Mouse (Mus musculus) forebrain, embryonic 16.5 days (tissue): ENCODE measurements around the gene Klhl32. TPM values are rescaled to one million over a fixed set of nuclear protein-coding genes. Genes with fewer than 3 reads are reported as not detected.

Source experiments
- ATAC-seq: fragments of 200-750 bp; cut with Nextera tagmentation; 2 replicates; pipeline ENCODE4 v1.8.0; 2017; ENCODE audit warnings: mild to moderate bottlenecking, moderate library complexity
- H3K27ac ChIP-seq: fragments of 300-500 bp; sonication (generic); 2 replicates; pipeline ENCODE4 v1.5.1; 2014; ENCODE audit warnings: low read length, control low read depth
- H3K27me3 ChIP-seq: fragments of 300-500 bp; sonication (generic); replicated peaks from 2 replicates; pipeline ENCODE4 v1.6.1; 2014; ENCODE audit warnings: low read length; ENCODE audit not compliant: control insufficient read depth, insufficient read depth
- H3K36me3 ChIP-seq: fragments of 300-500 bp; sonication (generic); 2 replicates; pipeline ENCODE4 v1.6.1; 2014; ENCODE audit not compliant: control insufficient read depth, insufficient read depth
- H3K4me1 ChIP-seq: fragments of 300-500 bp; sonication (generic); replicated peaks from 2 replicates; pipeline ENCODE4 v1.6.1; 2014; ENCODE audit warnings: low read length; ENCODE audit not compliant: control insufficient read depth, insufficient read depth
- H3K4me2 ChIP-seq: fragments of 300-500 bp; sonication (generic); 2 replicates; pipeline ENCODE4 v1.6.1; 2014; ENCODE audit warnings: mild to moderate bottlenecking, low read length, control low read depth
- H3K4me3 ChIP-seq: fragments of 300-500 bp; sonication (generic); replicated peaks from 2 replicates; pipeline ENCODE4 v1.5.1; 2014; ENCODE audit warnings: mild to moderate bottlenecking, low read length, control low read depth
- H3K9ac ChIP-seq: fragments of 300-500 bp; sonication (generic); replicated peaks from 2 replicates; pipeline ENCODE4 v1.6.1; 2014; ENCODE audit warnings: low read depth, low read length, control low read depth
- H3K9me3 ChIP-seq: fragments of 300-500 bp; sonication (generic); 2 replicates; pipeline ENCODE4 v1.6.1; 2016; ENCODE audit warnings: low read length; ENCODE audit not compliant: control insufficient read depth
- WGBS: fragments of 180-500 bp; shearing (Covaris S2); extraction: QIAGEN DNeasy Blood & Tissue Kit; methylation state at CpG from one replicate; pipeline ENCODE4 v1.1.7; 2014; 5-methylcytosine and 5-hydroxymethylcytosine counted together
- polyA plus RNA-seq: library from polyadenylated mRNA; unstranded; fragments of >200 nt; fragmentation: Nextera tagmentation; extraction: Ambion mirVana; gene quantifications from 2 replicates; pipeline ENCODE4 v1.2.1, GENCODE M21; 2015

Klhl32 gene
- polyA plus RNA-seq, 1 experiment from 2014 or later, result 26.4 TPM

DNA sequence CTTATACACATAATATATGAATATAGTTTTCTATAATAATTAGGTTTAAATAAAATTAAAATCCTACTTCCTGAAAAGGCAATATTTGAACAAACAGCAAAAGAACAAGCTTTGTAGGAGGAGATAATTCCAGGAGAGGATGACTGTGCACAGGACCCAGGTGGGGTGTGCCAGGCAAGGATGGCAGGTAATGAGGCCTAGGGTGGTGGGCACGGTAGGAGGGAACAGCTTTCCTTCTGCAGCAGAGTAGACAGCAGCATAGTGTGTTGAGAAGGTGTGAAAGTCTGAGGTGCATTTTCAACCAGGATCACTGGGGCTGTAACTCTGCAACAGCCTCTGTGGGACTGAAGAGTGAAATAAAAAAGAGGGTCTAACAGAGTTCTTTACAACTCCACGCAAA, 85.0 kb downstream of the Klhl32 start:
- ATAC-seq, result no peak
- Histone ChIP-seq H3K36me3 (no peaks in the 10 kb centered on the region), H3K4me3 (no peak overlapping the region), H3K4me2 (no peak overlapping the region), H3K9me3 (no peaks in the 10 kb centered on the region), H3K27ac (no peak overlapping the region), H3K4me1 (peaks cover 3% of the 10 kb centered on the region; the same call in 1 of the 2 replicates), H3K27me3 (no peaks in the 10 kb centered on the region), H3K9ac (no peak overlapping the region)
- WGBS, result 82% methylated on average over 2 of the region's 2 CpGs

DNA sequence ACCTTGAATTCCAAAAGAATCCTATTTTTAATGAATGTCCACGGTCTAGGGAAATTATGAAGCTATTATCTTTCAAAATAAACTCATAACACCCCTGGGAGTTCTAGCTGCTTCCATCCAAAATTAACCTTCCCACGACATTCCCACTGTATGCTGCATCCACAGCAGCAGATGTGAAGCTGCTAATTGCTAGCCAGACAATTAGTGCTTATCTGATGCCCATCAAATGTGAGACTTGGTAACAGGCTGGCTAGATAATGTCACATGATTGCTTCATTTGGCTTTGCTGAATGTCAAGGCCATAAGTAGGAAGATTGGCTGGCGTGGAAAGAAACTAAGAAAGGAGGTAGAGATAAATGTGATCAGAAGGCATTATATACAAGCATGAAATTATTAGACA, 85.5 kb downstream of the Klhl32 start:
- Histone ChIP-seq H3K27ac (no peak overlapping the region), H3K4me1 (peaks cover 3% of the 10 kb centered on the region; the same call in 1 of the 2 replicates), H3K36me3 (no peaks in the 10 kb centered on the region), H3K9me3 (no peaks in the 10 kb centered on the region), H3K9ac (no peak overlapping the region), H3K4me2 (no peak overlapping the region), H3K4me3 (no peak overlapping the region), H3K27me3 (no peaks in the 10 kb centered on the region)
- WGBS, result 42% methylated on average over 3 of the region's 3 CpGs
- ATAC-seq, result peak; percentile 75

DNA sequence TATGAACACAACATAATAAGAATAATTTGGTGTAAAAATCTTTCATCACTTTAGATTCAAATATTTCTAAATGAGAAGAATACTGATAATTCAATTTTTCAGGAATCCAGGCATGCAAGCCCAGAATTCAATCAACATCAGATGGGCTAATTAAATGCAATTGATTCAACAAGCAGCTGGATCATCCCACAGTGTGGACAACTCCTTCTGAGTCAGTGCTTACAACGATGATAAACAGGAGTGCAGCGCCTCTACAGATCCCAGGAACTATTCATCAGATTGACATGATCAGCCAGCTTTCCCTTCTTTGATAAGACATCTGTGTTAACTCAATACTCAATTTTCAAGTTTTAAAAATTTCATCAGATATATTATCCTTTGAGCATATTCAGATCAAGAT, 86.4 kb downstream of the Klhl32 start:
- peak; percentile 45; the same call in 1 of the 2 replicates for ATAC-seq
- Histone ChIP-seq H3K27me3 (no peaks in the 10 kb centered on the region), H3K4me1 (peaks cover 3% of the 10 kb centered on the region; the same call in 1 of the 2 replicates), H3K4me2 (no peak overlapping the region), H3K4me3 (no peak overlapping the region), H3K27ac (no peak overlapping the region), H3K36me3 (no peaks in the 10 kb centered on the region), H3K9ac (no peak overlapping the region), H3K9me3 (no peaks in the 10 kb centered on the region)
- WGBS, result 72% methylated on average over 2 of the region's 2 CpGs

DNA sequence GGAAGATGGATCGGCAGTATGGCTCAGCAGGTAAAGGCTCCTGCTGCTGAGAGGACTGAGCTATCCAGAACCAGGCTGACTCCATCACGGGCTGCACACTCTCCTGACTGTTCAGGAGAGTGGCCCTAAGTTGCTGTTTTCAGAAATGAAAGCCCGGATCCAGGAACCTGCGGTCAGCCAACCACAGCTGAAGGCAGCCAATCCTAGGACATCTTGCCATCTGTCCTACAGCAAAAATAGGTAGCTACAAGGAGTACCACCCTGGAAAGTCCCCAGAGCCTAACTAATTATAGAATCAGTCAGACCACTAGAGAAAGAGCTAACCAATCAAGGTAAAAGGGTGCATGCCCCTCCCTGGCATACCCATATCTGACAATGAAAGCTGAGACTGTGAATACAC, 87.5 kb downstream of the Klhl32 start:
- H3K4me1 ChIP-seq, result peaks cover 3% of the 10 kb centered on the region; the same call in 1 of the 2 replicates
- H3K4me3 ChIP-seq, result no peak overlapping the region
- no peak overlapping the region for H3K9ac ChIP-seq
- 84% methylated on average over 4 of the region's 4 CpGs for WGBS
- H3K27ac ChIP-seq, result no peak overlapping the region
- no peak for ATAC-seq
- H3K27me3 ChIP-seq, result no peaks in the 10 kb centered on the region
- no peak overlapping the region for H3K4me2 ChIP-seq
- H3K9me3 ChIP-seq, result no peaks in the 10 kb centered on the region
- H3K36me3 ChIP-seq, result no peaks in the 10 kb centered on the region

DNA sequence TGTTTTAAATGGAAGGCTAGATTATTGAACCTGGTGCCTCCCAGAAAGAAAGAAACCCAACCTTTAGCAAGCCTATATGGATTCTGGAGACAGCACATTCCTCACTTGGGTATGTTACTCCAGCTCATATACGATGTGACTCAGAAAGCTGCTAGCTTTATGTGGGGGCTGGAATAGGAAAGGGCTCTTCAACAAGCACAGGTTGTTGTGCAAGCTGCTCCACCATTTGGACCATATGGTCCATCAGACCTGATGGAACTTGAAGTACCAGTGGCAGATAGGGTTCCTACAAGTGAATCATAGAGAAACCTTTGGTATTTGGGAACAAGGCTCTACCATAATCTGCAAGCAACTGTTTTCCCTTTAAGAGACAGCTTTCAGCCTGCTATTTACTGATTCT, 92.0 kb downstream of the Klhl32 start:
- ATAC-seq, result no peak
- no peaks in the 10 kb centered on the region for H3K36me3 ChIP-seq

DNA sequence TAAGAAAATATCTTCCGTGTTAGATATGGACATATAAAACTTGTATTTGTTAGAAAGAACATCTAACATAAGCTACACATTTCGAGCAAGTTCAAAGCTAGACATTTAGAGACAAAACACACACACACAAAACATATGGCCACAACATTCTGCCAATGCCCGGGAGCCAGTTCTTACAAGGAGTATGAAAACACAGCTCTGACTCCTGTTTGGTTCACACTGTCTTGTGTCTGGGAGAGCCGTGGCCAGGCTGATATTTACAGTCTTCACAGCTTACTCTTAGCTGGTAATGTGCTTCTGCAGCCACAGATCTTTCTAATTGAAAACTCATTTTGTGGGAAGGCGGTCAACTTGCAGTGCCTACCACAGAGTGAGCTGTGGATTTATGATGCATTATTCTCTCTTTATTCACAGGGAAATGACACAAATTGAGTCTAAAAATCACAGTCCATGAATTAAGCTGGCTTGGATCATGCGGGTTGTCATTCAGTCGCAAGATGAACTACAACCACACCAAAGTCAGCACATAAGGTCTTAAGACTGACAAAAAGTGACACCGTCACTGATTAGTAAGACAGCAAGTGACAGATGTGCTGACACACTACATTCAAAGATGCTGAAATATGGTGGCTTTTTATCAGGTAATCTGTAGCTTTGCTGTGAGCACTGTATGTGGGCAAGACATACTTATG, 98.3 kb downstream of the Klhl32 start:
- no peaks in the 10 kb centered on the region for H3K4me1 ChIP-seq
- peak; percentile 93 for ATAC-seq
- no peak overlapping the region for H3K9ac ChIP-seq
- no peaks in the 10 kb centered on the region for H3K9me3 ChIP-seq
- 67% methylated on average over 8 of the region's 8 CpGs for WGBS
- H3K36me3 ChIP-seq, result no peaks in the 10 kb centered on the region
- H3K27me3 ChIP-seq, result no peaks in the 10 kb centered on the region
- no peak overlapping the region for H3K27ac ChIP-seq
- H3K4me2 ChIP-seq, result no peak overlapping the region
- H3K4me3 ChIP-seq, result no peak overlapping the region

More for the DNA sequence above, 92.0 kb downstream of the Klhl32 start:
- Histone ChIP-seq H3K4me2 (no peak overlapping the region), H3K9ac (no peak overlapping the region), H3K4me3 (no peak overlapping the region), H3K27me3 (no peaks in the 10 kb centered on the region), H3K9me3 (no peaks in the 10 kb centered on the region), H3K27ac (no peak overlapping the region), H3K4me1 (no peaks in the 10 kb centered on the region)
- WGBS, result 87% methylated on average over 1 of the region's 1 CpGs

DNA sequence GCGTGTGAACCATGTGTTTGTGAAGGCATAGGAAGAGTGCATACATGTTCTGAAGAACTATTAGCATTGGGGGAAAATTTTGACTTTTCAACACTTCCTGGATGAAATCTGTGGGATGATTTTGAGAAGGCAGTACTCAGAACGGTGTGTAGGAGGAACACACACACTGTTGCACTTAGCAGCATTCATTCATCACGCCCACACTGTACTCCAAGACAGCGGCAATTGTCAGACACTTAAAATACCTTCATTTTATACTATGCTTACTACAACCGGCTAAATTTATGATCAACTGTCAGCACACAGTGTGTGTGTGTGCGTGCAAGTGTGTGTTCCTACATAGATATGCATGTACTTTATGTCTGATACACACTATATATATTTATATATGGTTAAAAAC, 113.8 kb downstream of the Klhl32 start:
- Histone ChIP-seq H3K4me3 (no peak overlapping the region), H3K27me3 (no peaks in the 10 kb centered on the region), H3K4me1 (no peaks in the 10 kb centered on the region), H3K4me2 (no peak overlapping the region), H3K27ac (no peak overlapping the region), H3K36me3 (no peaks in the 10 kb centered on the region), H3K9me3 (0 out of 2 replicates have a peak, but pooled peaks cover 2% of the 10 kb centered on the region), H3K9ac (no peak overlapping the region)
- WGBS, result 93% methylated on average over 6 of the region's 6 CpGs
- no peak for ATAC-seq

DNA sequence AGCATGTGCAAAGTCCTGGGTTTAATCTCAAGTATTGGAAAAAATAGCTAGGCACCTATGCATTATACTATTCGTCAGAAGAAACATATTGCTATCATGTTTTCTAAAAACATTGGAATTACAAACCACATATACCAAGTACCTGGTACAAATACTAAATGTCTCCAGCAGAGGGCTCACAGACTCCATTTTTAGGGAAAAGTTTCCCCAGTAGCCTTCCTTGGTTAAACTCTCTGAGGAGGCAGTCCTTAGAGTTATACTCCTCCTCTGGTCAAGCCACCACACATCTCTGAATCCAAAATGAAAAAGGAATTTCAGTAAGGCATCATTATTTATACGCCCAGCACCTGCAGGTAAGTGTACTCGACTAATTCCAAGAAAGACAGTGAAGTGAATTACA, 130.1 kb downstream of the Klhl32 start:
- no peaks in the 10 kb centered on the region for H3K4me1 ChIP-seq

DNA sequence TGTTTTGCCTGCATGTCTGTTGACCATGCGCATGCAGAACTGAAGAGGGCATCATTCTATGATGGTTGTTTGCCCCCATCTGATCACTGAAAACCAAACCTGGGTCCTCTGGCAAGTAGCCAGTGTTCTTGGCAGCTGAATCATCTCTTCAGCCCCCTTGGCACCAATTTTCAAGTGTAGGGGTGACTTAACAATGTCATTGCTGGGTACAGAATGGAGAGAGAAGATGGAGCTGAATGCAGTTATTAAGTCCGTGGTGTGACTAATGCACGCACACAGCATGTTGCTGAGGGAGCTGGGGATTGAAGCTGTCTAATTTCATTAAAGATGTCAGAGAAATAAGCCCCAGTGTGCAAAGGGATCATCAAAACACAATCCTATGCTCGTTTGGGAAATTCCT, 135.4 kb downstream of the Klhl32 start:
- H3K27me3 ChIP-seq, result no peaks in the 10 kb centered on the region
- H3K4me1 ChIP-seq, result no peaks in the 10 kb centered on the region
- ATAC-seq, result no peak
- H3K9ac ChIP-seq, result no peak overlapping the region
- no peaks in the 10 kb centered on the region for H3K9me3 ChIP-seq
- no peak overlapping the region for H3K4me3 ChIP-seq
- H3K4me2 ChIP-seq, result no peak overlapping the region
- no peak overlapping the region for H3K27ac ChIP-seq
- H3K36me3 ChIP-seq, result no peaks in the 10 kb centered on the region
- WGBS, result 36% methylated on average over 4 of the region's 4 CpGs

More for the DNA sequence above, 130.1 kb downstream of the Klhl32 start:
- peak; percentile 80 for ATAC-seq
- Histone ChIP-seq H3K27ac (no peak overlapping the region), H3K27me3 (no peaks in the 10 kb centered on the region), H3K4me2 (no peak overlapping the region), H3K9ac (no peak overlapping the region), H3K9me3 (no peaks in the 10 kb centered on the region), H3K36me3 (no peaks in the 10 kb centered on the region), H3K4me3 (no peak overlapping the region)
- 33% methylated on average over 3 of the region's 3 CpGs for WGBS

DNA sequence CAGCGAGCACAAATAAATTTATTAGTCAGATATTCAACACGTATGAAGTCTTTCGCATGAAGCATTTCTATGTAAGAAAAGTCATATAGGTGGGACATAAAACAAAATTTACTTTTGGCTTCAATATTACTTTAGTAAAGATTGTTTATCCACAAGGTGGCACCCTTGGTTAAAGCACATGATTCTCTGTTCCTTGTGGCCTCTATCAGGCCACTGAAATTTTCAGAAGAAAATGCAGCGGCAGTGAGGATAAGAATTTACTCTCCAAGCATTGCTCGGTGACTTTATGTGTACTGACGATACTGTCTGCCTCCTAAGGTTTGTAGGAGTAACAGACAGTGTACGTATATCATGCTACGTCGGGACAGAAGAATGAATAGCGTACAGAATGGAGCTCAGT, 136.6 kb downstream of the Klhl32 start:
- no peak for ATAC-seq
- H3K4me1 ChIP-seq, result no peaks in the 10 kb centered on the region
- H3K9me3 ChIP-seq, result no peaks in the 10 kb centered on the region
- H3K27ac ChIP-seq, result no peak overlapping the region
- H3K9ac ChIP-seq, result no peak overlapping the region
- no peaks in the 10 kb centered on the region for H3K36me3 ChIP-seq
- H3K4me2 ChIP-seq, result no peak overlapping the region
- no peaks in the 10 kb centered on the region for H3K27me3 ChIP-seq
- WGBS, result 81% methylated on average over 10 of the region's 10 CpGs
- no peak overlapping the region for H3K4me3 ChIP-seq
